Mouse (Mus musculus) layer of hippocampus, adult 6 months (tissue): Measurements from ENCODE around the gene Zfp142. TPM values are rescaled to one million over a fixed set of nuclear protein-coding genes. Genes with fewer than 3 reads are reported as not detected.

Experiments
- long read RNA-seq, 2 experiments: library from polyadenylated mRNA; unstranded; transcript quantifications; one replicate each; pipeline ENCODE4 v2.0.0; 2019 to 2020
- microRNA-seq: library from miRNA; unstranded; fragments of <30 nt; microRNA quantifications from one replicate; pipeline ENCODE4 v1.2.0, GENCODE M21; 2020
- polyA plus RNA-seq: library from polyadenylated mRNA; unstranded; fragments of <200 nt; fragmentation: Nextera tagmentation; gene quantifications from 2 replicates; pipeline ENCODE4 v1.2.3, GENCODE M21; 2021

Gene Zfp142
- polyA plus RNA-seq: 8.6 and 9.7 TPM in 2 replicates
- long read RNA-seq, experiment 1, partial matches to known transcripts: 9 of 9 reads
- long read RNA-seq, experiment 1, other reads (novel, unspliced or antisense): 0 of 9 reads
- long read RNA-seq, experiment 2, full-length matches to known transcripts: 3 of 31 reads
- long read RNA-seq, experiment 2, partial matches to known transcripts: 24 of 31 reads
- long read RNA-seq, experiment 2, other reads (novel, unspliced or antisense): 4 of 31 reads

DNA sequence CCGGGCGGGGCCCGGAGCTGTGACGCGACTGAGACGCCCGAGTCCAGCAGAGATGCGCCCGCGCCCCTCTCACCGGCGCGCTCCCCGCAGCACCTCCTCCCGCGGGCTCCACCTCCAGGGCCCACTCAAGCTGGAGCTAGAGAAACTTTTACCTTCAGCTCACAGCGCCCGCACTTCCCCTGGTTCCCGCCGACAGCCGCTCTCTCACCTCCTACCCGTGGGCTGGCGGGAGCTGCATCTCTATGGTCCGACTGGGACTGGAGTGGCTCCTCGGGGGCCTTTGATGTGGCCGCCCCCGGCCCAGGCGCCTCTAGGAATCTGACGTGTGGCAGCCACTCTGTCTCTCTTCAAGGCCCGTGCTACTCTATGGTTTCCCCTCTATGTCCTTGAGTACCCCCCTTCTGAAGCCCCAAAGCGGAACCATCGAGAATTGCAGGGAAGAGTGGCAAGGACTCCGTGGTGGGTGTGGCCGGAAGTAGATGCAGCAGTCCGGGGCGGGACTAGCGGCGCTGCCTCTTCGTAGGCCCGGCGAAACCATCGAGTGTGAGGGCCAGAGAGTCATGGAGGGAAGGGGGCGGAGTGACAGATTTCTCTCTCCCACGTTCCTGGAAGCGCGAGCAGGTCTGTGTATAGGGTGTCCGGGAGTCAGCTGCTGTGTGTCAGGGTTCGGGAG is at the start of gene Zfp142, which contains the start of gene Bcs1l:
Gene Zfp142, minus strand, starts transcription at position 474 of the 673 bp plus-strand sequence.
Gene Bcs1l, plus strand, starts transcription at position 517 of the 673 bp plus-strand sequence.

DNA sequence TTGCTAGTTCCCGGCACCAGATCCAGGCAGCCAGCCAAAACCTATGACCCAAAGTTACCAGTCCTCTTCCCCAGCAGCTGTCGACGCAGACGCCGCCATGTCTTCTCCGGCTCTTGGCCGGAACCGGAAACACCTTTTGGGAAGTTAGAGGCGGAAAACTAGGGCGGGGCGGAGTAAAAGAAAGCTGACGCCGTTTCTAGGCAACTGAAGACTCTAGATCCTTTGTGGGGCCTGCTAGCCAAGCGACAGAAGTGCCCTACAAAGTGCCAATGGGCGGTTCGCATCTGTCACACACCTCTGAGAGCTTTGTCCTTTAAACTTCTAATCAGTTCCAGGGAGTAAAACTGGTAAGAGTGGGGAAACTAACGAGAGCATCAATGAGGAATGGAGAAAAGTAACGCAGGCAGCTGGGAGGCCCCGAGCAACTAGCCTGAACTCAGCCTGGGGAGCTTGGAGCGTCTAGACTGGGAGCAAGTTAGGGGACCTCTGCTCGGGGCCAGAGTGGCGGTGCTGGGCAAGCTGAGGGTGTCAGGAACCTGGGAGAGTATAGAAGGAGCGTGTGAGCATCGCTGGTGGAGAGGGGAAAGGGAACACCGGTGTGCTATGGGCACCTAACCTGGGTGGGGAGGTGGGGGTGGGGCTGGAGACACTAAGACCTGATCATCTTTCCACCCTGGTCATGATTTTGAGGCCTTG is 13.4 kb upstream of the Zfp142 start, which contains the start of the genes Rnf25 and Stk36:
Gene Rnf25, minus strand, starts transcription at position 131 of the 696 bp plus-strand sequence.
Gene Stk36, plus strand, starts transcription at position 179 of the 696 bp plus-strand sequence.

DNA sequence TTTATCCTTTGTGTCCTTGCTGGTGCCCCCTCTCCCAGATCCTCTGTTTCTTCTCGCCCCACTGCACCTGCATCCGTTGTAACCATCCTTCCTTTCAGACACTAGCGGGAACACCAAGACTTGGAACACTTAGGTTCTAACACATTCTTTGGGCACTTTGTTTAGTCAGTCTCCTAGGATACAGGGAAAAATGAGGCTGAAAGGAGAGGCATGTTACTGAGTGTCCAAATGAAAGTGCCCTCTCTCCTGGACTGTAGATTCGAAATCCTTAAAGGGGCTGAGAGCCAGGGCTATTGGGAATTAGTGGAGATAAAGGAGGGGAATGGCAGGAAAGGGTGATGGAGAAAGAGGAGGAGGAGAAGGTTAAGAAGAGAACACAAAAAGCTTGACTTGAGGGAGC is 43.9 kb downstream of the Zfp142 start, which contains the start of gene Usp37:
Gene Usp37, minus strand, starts transcription at position 101 of the 400 bp plus-strand sequence.

DNA sequence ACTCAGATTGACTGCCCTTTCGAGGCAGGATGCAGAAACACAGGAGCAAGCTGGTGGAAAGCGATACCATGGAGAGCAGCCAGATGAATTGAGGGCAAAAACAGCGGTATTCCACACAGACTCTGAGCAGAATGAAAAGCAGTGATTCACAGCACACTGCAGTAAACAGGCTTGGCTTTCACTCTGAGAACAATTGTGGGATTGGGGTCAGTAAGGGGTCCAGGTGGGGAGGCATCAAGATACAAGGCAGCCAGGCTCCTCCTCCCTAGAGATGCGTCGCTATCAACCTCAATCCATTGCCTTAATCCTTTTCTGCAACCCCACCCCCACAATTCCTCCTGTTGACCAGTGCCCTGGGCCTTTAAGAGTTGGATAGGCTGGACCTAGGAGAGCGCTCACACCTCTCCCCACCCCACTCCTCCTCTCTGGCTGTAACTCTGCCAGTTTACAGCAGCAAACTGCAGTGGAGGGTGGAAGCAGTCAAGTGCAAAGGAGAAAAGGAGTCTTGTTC is 45.5 kb downstream of the Zfp142 start, which contains the start of gene Plcd4:
Gene Plcd4, plus strand, starts transcription at position 438 of the 511 bp plus-strand sequence.

Small RNA genes lying within 50 kb of the gene (microRNA-seq; reads per million reads assigned to microRNA genes)
- gene Gm25035: not detected

Other genes with a start within 250 kb of the Zfp142 start
- gene Catip, start 226.1 kb downstream of the Zfp142 start, polyA plus RNA-seq: 1.3 and 2.3 TPM in 2 replicates
- 1.3 and 3.5 TPM in 2 replicates for gene Slc11a1, start 213.1 kb downstream of the Zfp142 start, polyA plus RNA-seq
- 4.4 and 5.3 TPM in 2 replicates for gene Ctdsp1, start 196.7 kb downstream of the Zfp142 start, polyA plus RNA-seq
- gene Vil1, start 178.9 kb downstream of the Zfp142 start, polyA plus RNA-seq: 0.38 and 0.40 TPM in 2 replicates
- gene Cnot9, start 82.2 kb downstream of the Zfp142 start, polyA plus RNA-seq: 19.1 and 19.8 TPM in 2 replicates
- 19.1 and 19.4 TPM in 2 replicates for gene Plcd4, start 45.4 kb downstream of the Zfp142 start, polyA plus RNA-seq
- gene Usp37, start 44.0 kb downstream of the Zfp142 start, polyA plus RNA-seq: 12.2 and 20.4 TPM in 2 replicates
- gene Bcs1l, start within 50 bp of the Zfp142 start, polyA plus RNA-seq: 21.9 and 22.1 TPM in 2 replicates
- gene Rnf25, start 13.2 kb upstream of the Zfp142 start, polyA plus RNA-seq: 17.9 and 19.7 TPM in 2 replicates
- gene Stk36, start 13.2 kb upstream of the Zfp142 start, polyA plus RNA-seq: 0.70 and 0.83 TPM in 2 replicates
- gene Ttll4, start 73.5 kb upstream of the Zfp142 start, polyA plus RNA-seq: 2.1 and 2.3 TPM in 2 replicates
- gene Cyp27a1, start 125.3 kb upstream of the Zfp142 start, polyA plus RNA-seq: 3.0 and 3.5 TPM in 2 replicates
- gene Prkag3, start 161.0 kb upstream of the Zfp142 start, polyA plus RNA-seq: not detected in 2 replicates
- 0.54 TPM in 1 of 2 replicates, not detected in the other for gene Wnt6, start 183.6 kb upstream of the Zfp142 start, polyA plus RNA-seq
- gene Wnt10a, start 203.3 kb upstream of the Zfp142 start, polyA plus RNA-seq: 4.4 and 6.7 TPM in 2 replicates